Mouse (Mus musculus): ENCODE results near the gene Josd1. TPM values are rescaled to one million over a fixed set of nuclear protein-coding genes. Genes with fewer than 3 reads are reported as not detected.
"Not testable (repeated sequence)": the region's sequence is repeated elsewhere in the genome, so short reads cannot be mapped to it uniquely, and the experiment has no call there.

Josd1 gene
- polyA plus RNA-seq, 1 experiment, result 37.0 TPM

DNA sequence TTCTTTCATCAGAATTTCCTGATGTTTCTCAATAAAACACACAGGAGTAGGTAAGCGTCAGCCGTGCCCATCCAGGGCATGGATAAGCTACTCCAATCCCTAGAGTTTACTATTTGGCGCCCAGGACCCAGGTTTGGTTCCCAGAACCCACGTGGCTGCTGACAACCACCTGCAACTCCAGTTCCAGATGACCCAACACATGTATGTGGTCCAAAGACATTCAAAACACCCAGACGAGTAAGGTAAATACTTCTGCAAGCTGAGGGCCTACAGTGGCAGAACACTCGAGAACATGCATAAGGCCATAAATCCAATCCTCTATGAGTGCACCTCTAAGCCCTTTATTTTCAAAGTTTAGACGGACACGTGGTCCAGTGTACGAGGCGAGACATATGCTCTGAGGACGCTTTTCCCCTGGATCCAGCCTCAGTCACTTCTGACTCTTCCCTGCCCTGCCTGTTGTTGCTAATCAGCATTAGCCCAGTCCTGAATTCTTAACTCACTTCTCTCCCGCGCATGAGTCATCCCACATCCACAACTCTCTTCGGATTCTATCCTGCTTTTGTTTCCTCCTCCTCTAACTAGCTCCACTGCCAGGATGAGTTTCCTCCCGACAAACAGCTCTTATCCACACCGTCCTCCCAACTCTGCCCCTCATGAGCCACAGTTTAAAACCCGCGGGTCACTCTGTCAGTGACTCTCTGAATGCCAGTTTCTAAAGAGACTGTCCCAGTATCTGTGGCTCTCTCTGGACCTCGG is 3.8 kb downstream of the Josd1 start:
- Histone ChIP-seq H3K79me2 (ENCODE audit: control insufficient read depth, insufficient read depth) (peaks cover 87% of the 10 kb centered on the region), H3K27me3 (ENCODE audit: control insufficient read depth, insufficient read depth, insufficient read length) (no peaks in the 10 kb centered on the region), H3K4me3 (ENCODE audit: insufficient read depth, poor library complexity, severe bottlenecking) (peak overlapping the region; percentile 8), H3K79me3 (ENCODE audit: low read depth) (peaks cover 78% of the 10 kb centered on the region), H3ac (ENCODE audit: control insufficient read depth, insufficient read length, low read depth) (peak overlapping the region; percentile 67), H3K36me3 (ENCODE audit: control insufficient read depth, insufficient read depth) (peaks cover 11% of the 10 kb centered on the region)
- no peak for TF ChIP-seq MYOG (IDR thresholded peaks at IDR 0.05; ENCODE audit: control insufficient read depth, extremely low read depth, insufficient read length)
- TF ChIP-seq FOSL1 (IDR thresholded peaks at IDR 0.05; ENCODE audit: insufficient read depth, low read length, poor library complexity, severe bottlenecking), result peak; percentile 46
- no peak for TF ChIP-seq CEBPB (IDR thresholded peaks at IDR 0.05; ENCODE audit: low read depth)
- no peak for TF ChIP-seq MYOD1 (IDR thresholded peaks at IDR 0.05; ENCODE audit: control insufficient read depth, insufficient read length, low read depth)
- TF ChIP-seq MAX (IDR thresholded peaks at IDR 0.05), result peak; percentile 43
- peak; percentile 67 for TF ChIP-seq USF1 (IDR thresholded peaks at IDR 0.05; ENCODE audit: low read depth)
- TF ChIP-seq CTCF (IDR thresholded peaks at IDR 0.05; ENCODE audit: control insufficient read depth, insufficient read depth, insufficient read length), result no peak

GRCm38 (mm10) chr15:79683146-79683545 is 4.6 kb downstream of the Josd1 start:
- no peak overlapping the region for H3K4me3 ChIP-seq (ENCODE audit: insufficient read depth, poor library complexity, severe bottlenecking)
- TF ChIP-seq USF1 (IDR thresholded peaks at IDR 0.05; ENCODE audit: low read depth) (no peak), CTCF (IDR thresholded peaks at IDR 0.05; ENCODE audit: control insufficient read depth, insufficient read depth, insufficient read length) (no peak), CEBPB (IDR thresholded peaks at IDR 0.05; ENCODE audit: low read depth) (no peak), MYOG (IDR thresholded peaks at IDR 0.05; ENCODE audit: control insufficient read depth, extremely low read depth, insufficient read length) (no peak), FOSL1 (IDR thresholded peaks at IDR 0.05; ENCODE audit: insufficient read depth, low read length, poor library complexity, severe bottlenecking) (no peak), MYOD1 (IDR thresholded peaks at IDR 0.05; ENCODE audit: control insufficient read depth, insufficient read length, low read depth) (no peak), MAX (IDR thresholded peaks at IDR 0.05) (no peak)
- H3K79me2 ChIP-seq (ENCODE audit: control insufficient read depth, insufficient read depth), result peaks cover 95% of the 10 kb centered on the region
- H3ac ChIP-seq (ENCODE audit: control insufficient read depth, insufficient read length, low read depth), result peak overlapping the region; percentile 26
- H3K27me3 ChIP-seq (ENCODE audit: control insufficient read depth, insufficient read depth, insufficient read length), result no peaks in the 10 kb centered on the region
- H3K36me3 ChIP-seq (ENCODE audit: control insufficient read depth, insufficient read depth), result peaks cover 11% of the 10 kb centered on the region
- H3K79me3 ChIP-seq (ENCODE audit: low read depth), result peaks cover 83% of the 10 kb centered on the region

- peaks cover 21% of the 10 kb centered on the region for H3K36me3 ChIP-seq (ENCODE audit: control insufficient read depth, insufficient read depth)
- H3ac ChIP-seq (ENCODE audit: control insufficient read depth, insufficient read length, low read depth), result no peak overlapping the region
- TF ChIP-seq MAX (IDR thresholded peaks at IDR 0.05) (no peak), MYOG (IDR thresholded peaks at IDR 0.05; ENCODE audit: control insufficient read depth, extremely low read depth, insufficient read length) (no peak), FOSL1 (IDR thresholded peaks at IDR 0.05; ENCODE audit: insufficient read depth, low read length, poor library complexity, severe bottlenecking) (no peak), CEBPB (IDR thresholded peaks at IDR 0.05; ENCODE audit: low read depth) (no peak)
- H3K79me3 ChIP-seq (ENCODE audit: low read depth), result peaks cover 91% of the 10 kb centered on the region
- no peak overlapping the region for H3K4me3 ChIP-seq (ENCODE audit: insufficient read depth, poor library complexity, severe bottlenecking)
- H3K27me3 ChIP-seq (ENCODE audit: control insufficient read depth, insufficient read depth, insufficient read length), result no peaks in the 10 kb centered on the region
- H3K79me2 ChIP-seq (ENCODE audit: control insufficient read depth, insufficient read depth), result peaks cover 100% of the 10 kb centered on the region
Measured at GRCm38 (mm10) chr15:79681973-79682372, 5.7 kb downstream of the Josd1 start.

DNA sequence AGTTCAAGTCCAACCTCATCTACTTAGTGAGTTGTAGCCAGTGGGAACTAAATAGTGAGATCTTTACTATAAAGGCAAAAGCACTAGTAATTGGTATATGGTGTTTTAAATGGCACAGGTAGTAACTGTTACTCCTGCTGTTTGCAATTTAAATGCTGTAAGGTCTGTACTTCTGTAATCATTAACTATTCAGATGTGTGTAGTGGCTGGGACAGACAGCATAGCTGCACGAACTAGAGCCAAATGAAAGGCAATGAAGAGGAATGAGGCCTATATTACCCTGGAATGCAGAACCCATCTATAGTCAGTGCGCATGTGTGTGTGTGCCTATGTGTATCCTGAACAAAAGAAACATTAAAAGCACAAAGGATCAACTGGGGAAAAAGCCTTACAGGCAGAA is 9.8 kb downstream of the Josd1 start:
- H3K36me3 ChIP-seq (ENCODE audit: control insufficient read depth, insufficient read depth), result peaks cover 60% of the 10 kb centered on the region
- TF ChIP-seq CTCF (IDR thresholded peaks at IDR 0.05; ENCODE audit: control insufficient read depth, insufficient read depth, insufficient read length) (no peak), MAX (IDR thresholded peaks at IDR 0.05) (no peak), MYOD1 (IDR thresholded peaks at IDR 0.05; ENCODE audit: control insufficient read depth, insufficient read length, low read depth) (no peak), CEBPB (IDR thresholded peaks at IDR 0.05; ENCODE audit: low read depth) (no peak)
- H3K79me3 ChIP-seq (ENCODE audit: low read depth), result peaks cover 65% of the 10 kb centered on the region
- H3ac ChIP-seq (ENCODE audit: control insufficient read depth, insufficient read length, low read depth), result no peak overlapping the region
- H3K4me3 ChIP-seq (ENCODE audit: insufficient read depth, poor library complexity, severe bottlenecking), result no peak overlapping the region
- H3K79me2 ChIP-seq (ENCODE audit: control insufficient read depth, insufficient read depth), result peaks cover 79% of the 10 kb centered on the region
- no peaks in the 10 kb centered on the region for H3K27me3 ChIP-seq (ENCODE audit: control insufficient read depth, insufficient read depth, insufficient read length)

- H3ac ChIP-seq (ENCODE audit: control insufficient read depth, insufficient read length, low read depth), result peak overlapping the region; percentile 61
- H3K79me3 ChIP-seq (ENCODE audit: low read depth), result peaks cover 29% of the 10 kb centered on the region
- peak overlapping the region; percentile 100 for H3K4me3 ChIP-seq (ENCODE audit: insufficient read depth, poor library complexity, severe bottlenecking)
- H3K27me3 ChIP-seq (ENCODE audit: control insufficient read depth, insufficient read depth, insufficient read length), result not testable (repeated sequence)
- peaks cover 51% of the 10 kb centered on the region for H3K36me3 ChIP-seq (ENCODE audit: control insufficient read depth, insufficient read depth)
- peaks cover 49% of the 10 kb centered on the region for H3K79me2 ChIP-seq (ENCODE audit: control insufficient read depth, insufficient read depth)
Measured at GRCm38 (mm10) chr15:79671828-79672348, 15.8 kb downstream of the Josd1 start.

DNA sequence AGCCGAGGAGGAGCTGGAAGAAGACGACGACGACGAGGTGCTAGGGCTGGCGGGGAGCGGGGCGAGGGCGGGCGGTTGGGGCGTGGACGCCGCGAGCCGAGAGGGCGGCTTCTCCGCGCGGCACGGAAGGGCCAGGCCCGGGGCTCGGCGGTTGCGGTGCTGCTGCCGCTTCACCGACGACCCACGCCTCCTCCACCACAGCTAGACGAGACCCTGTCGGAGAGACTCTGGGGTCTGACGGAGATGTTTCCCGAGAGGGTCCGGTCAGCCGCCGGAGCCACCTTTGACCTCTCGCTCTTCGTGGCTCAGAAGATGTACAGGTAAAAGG is 16.8 kb downstream of the Josd1 start:
- peak overlapping the region; percentile 100 for H3K4me3 ChIP-seq (ENCODE audit: insufficient read depth, poor library complexity, severe bottlenecking)
- H3K27me3 ChIP-seq (ENCODE audit: control insufficient read depth, insufficient read depth, insufficient read length), result no peaks in the 10 kb centered on the region
- peaks cover 39% of the 10 kb centered on the region for H3K79me2 ChIP-seq (ENCODE audit: control insufficient read depth, insufficient read depth)
- peaks cover 49% of the 10 kb centered on the region for H3K36me3 ChIP-seq (ENCODE audit: control insufficient read depth, insufficient read depth)
- TF ChIP-seq FOSL1 (IDR thresholded peaks at IDR 0.05; ENCODE audit: insufficient read depth, low read length, poor library complexity, severe bottlenecking) (no peak), USF1 (IDR thresholded peaks at IDR 0.05; ENCODE audit: low read depth) (no peak), MAX (IDR thresholded peaks at IDR 0.05) (no peak), CEBPB (IDR thresholded peaks at IDR 0.05; ENCODE audit: low read depth) (no peak), MYOG (IDR thresholded peaks at IDR 0.05; ENCODE audit: control insufficient read depth, extremely low read depth, insufficient read length) (no peak), CTCF (IDR thresholded peaks at IDR 0.05; ENCODE audit: control insufficient read depth, insufficient read depth, insufficient read length) (no peak), MYOD1 (IDR thresholded peaks at IDR 0.05; ENCODE audit: control insufficient read depth, insufficient read length, low read depth) (no peak)
- H3K79me3 ChIP-seq (ENCODE audit: low read depth), result peaks cover 27% of the 10 kb centered on the region
- H3ac ChIP-seq (ENCODE audit: control insufficient read depth, insufficient read length, low read depth), result peak overlapping the region; percentile 89
